Mouse (Mus musculus): ENCODE data around the gene Clec2l.

Clec2l gene

DNA sequence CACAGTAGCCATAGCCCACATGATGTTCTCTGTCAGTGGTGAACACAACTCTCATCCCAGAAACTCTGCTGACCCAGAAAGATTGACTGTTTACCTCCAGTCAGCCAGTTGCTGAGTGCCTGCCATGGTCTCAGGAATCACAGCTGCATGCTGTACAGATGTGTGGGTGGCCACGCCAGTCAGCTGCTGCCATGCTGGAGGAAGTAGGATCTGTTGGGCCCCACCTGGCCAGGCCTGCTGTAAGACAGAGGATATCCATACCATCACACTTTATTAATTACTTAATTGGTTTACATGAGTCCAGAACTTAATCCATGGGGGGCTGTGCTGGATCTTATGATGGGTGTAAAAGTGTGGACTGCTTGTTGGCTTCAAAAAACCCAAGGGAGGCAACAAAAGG, 58.5 kb downstream of the Clec2l start:
- DNase-seq, result no peak

DNA sequence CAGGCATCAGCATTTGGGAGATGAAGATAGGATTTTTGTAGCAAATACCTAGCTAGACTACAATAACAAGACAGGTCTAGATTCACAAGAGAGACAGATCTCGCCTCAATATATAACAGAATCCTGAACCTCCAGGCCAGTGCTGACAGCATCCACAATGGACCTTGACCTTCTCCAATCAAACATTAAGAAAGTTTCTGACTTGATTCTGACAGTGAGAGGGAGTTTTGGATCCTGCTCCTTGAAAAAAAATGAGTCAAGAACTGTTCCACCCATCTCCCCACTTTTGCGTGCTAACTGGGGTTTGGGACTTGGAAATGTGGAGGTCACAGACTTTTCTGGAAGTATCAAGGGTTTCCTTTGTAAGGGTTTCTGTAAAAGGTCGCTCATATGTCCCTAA, 62.6 kb downstream of the Clec2l start:
- no peak for DNase-seq
